Mouse (Mus musculus) adrenal gland, postnatal 0 days (tissue): Measurements from ENCODE around the gene Gm8300. TPM values are rescaled to one million over a fixed set of nuclear protein-coding genes. Genes with fewer than 3 reads are reported as not detected.

Source experiments
- polyA plus RNA-seq: library from polyadenylated mRNA; unstranded; fragments of >200 nt; fragmentation: Nextera tagmentation; extraction: Ambion mirVana; gene quantifications from 2 replicates; pipeline ENCODE4 v1.2.1, GENCODE M21; 2015

The Gm8300 gene
- not detected in 2 replicates for polyA plus RNA-seq

DNA sequence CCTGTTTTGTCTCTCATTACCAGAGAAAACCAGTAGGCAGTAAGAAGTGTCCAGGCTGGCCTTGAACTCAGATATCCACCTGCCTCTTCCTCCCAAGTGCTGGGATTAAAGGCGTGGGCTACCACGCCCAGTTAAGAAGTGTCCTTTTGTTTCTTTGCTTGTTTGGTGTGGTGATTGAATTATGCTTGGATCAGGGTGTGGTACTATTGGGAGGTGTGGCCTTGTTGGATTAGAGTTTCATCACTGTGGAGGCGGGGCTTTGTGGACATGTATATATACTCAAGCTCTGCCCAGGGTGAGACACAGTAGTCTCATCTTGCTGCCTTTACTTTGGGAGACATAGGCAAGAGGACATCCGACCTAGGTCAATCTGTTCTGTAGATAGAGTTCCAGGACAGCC lies at the start of gene Gm8300:
Gene Gm8300, plus strand, starts transcription at position 301 of the 400 bp plus-strand sequence.

DNA sequence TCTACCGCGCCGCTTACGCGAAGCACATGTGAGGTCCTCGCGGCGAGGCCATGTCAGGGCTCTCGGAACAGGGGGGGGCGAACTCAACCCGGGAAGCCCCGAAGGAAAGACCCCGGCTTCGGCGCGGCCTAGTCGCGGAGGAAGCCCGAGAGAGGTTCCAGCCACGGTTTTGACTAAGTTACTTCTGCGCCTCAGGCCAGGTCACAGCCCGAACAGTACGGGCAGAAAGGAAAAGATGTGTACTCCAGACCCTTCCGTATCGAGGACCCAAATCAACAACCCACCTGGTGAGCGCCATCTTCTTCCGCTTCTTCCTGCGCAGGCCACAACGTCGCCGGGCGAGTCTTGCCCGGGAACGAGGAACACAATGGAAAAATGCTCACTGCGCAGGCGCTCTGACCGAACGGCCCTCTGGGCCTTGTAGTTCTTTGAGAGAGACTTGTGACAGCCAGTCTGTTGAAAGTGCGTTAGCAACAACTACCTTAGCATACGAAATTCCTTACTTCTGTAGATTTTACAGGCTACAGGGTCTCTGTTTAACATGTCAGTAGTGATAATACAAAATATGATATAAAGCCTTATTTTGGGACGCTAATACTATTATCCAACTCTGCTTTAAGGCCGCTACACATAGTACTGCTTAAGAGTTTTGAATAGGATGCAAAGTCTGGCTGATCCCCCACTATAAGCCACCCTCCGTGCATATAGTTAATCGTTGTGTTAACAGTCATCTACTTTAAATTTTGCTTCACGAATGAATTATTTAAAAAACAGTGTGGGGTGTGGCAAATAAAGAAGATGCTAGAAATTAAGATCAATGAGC lies 41.9 kb upstream of the Gm8300 start, which contains the start of gene Snw1:
Gene Snw1, minus strand, starts transcription at position 311 of the 823 bp plus-strand sequence.

DNA sequence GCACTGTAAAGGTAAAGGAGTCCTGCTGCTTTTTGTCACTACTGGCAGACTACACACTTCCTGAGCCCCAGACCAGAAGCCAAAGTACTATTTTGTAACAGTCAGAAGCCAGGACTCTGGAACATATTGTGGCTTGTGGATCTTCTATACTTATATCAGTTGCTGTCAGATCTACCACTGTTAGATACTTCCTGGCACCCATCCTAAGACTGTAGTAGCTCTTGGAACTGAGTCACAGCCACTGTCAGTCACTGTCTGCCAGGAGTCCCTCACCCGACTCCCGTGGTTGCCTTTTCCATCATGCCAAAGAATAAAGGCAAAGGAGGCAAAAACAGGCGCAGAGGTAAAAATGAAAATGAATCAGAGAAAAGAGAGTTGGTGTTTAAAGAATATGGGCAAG lies 19.7 kb upstream of the Gm8300 start, which contains the start of gene Gm5788:
Gene Gm5788, plus strand, starts transcription at position 301 of the 400 bp plus-strand sequence.

Other genes starting within 250 kb of the Gm8300 start
- 25.7 and 28.9 TPM in 2 replicates for gene Vipas39, start 248.1 kb upstream of the Gm8300 start, polyA plus RNA-seq
- gene Ahsa1, start 247.8 kb upstream of the Gm8300 start, polyA plus RNA-seq = 103 and 140 TPM in 2 replicates
- gene Ism2, start 214.6 kb upstream of the Gm8300 start, polyA plus RNA-seq = 0.65 and 0.66 TPM in 2 replicates
- gene Sptlc2, start 126.0 kb upstream of the Gm8300 start, polyA plus RNA-seq = 122 and 210 TPM in 2 replicates
- 540 and 1,068 TPM in 2 replicates for gene Slirp, start 70.4 kb upstream of the Gm8300 start, polyA plus RNA-seq
- 15.7 and 29.8 TPM in 2 replicates for gene Alkbh1, start 70.3 kb upstream of the Gm8300 start, polyA plus RNA-seq
- gene Snw1, start 42.0 kb upstream of the Gm8300 start, polyA plus RNA-seq = 83.3 and 108 TPM in 2 replicates
- gene Gm5788, start 19.6 kb upstream of the Gm8300 start, polyA plus RNA-seq = not detected in 2 replicates
- gene Oog1, start 88.4 kb downstream of the Gm8300 start, polyA plus RNA-seq = 0.22 and 0.33 TPM in 2 replicates
- gene Gm4027, start 104.6 kb downstream of the Gm8300 start, polyA plus RNA-seq = not detected in 2 replicates
- not detected in 2 replicates for gene Gm16381, start 130.3 kb downstream of the Gm8300 start, polyA plus RNA-seq